In the genomic region with DNA sequence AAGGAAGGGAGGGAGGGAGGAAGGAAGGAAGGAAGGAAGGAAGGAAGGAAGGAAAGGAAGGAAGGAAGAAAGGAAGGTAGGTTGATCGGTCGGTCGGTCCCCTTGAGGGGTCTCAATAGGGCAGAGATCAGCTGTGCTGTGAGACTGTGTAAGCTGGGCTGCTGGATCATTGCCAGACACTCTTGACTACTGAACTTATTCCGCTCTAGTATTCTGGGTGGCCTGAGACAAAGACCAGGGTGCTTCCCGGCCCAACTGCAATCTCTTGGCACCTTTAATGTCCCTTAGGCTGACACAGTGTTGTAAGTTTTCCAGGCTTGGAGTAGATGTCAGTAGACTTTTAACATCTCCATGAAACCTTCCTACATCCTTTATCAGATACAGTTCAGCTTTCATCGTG, we compare ENCODE assay signal across 20 mouse cellular contexts. TPM values are rescaled to one million over a fixed set of nuclear protein-coding genes. Genes with fewer than 3 reads are reported as not detected.
"Had no signal": no experiment of that assay in that cellular context is flagged by ENCODE, and none has a peak within 500 bp of the region (broad histone marks: within the 10 kb centered on the region; RNA-seq: fewer than 3 reads in every experiment).

No protein-coding gene starts in this region.

- H3K4me2 ChIP-seq: midbrain, embryonic 11.5 days; midbrain, embryonic 13.5 days; midbrain, embryonic 15.5 days; neural tube, embryonic 12.5 days; stomach, embryonic 15.5 days had no signal

- H3K9ac ChIP-seq: liver, postnatal 0 days; midbrain, embryonic 13.5 days; midbrain, embryonic 15.5 days; neural tube, embryonic 12.5 days; stomach, embryonic 15.5 days had no signal

- H3K4me3 ChIP-seq: megakaryocyte, embryonic 14.5 days; midbrain, embryonic 13.5 days; midbrain, embryonic 15.5 days; neural tube, embryonic 12.5 days; stomach, embryonic 15.5 days had no signal

- H3K9me3 ChIP-seq: megakaryocyte, embryonic 14.5 days; midbrain, embryonic 13.5 days; midbrain, embryonic 15.5 days; neural tube, embryonic 12.5 days; stomach, embryonic 15.5 days had no signal

- H3K27me3 ChIP-seq: megakaryocyte, embryonic 14.5 days; midbrain, embryonic 13.5 days; midbrain, embryonic 15.5 days; neural tube, embryonic 12.5 days; stomach, embryonic 15.5 days had no signal

- H3K4me1 ChIP-seq: midbrain, embryonic 13.5 days; midbrain, embryonic 15.5 days; neural tube, embryonic 12.5 days; stomach, embryonic 15.5 days had no signal

- DNase-seq: liver, postnatal 0 days; lung, adult 2 months; lung, postnatal 10 days; lung, postnatal 36 days; right cerebral cortex, postnatal 14 days; thymus, adult 2 months; thymus, postnatal 25 days; thymus, postnatal 4 days had no signal

- H3K27ac ChIP-seq: macrophage; midbrain, embryonic 13.5 days; midbrain, embryonic 15.5 days; neural tube, embryonic 12.5 days; stomach, embryonic 15.5 days; stomach, postnatal 0 days had no signal

- ATAC-seq: liver, postnatal 0 days; midbrain, embryonic 13.5 days; midbrain, embryonic 15.5 days had no signal

RNA-seq across cellular contexts. Expression of a gene that starts 7.3 kb away (rescaled TPM):
- polyA plus RNA-seq: liver, postnatal 0 days; lung, embryonic 16.5 days; macrophage; midbrain, embryonic 11.5 days; midbrain, embryonic 13.5 days; neural tube, embryonic 12.5 days; neural tube, embryonic 14.5 days; stomach, embryonic 15.5 days; stomach, postnatal 0 days; testis, adult 2 months; thymus, adult 2 months; urinary bladder, adult 2 months had no signal
